Mouse (Mus musculus) lung, adult 18-20 months (tissue): ENCODE results near the gene Olfr218.
"Not testable (repeated sequence)": the region's sequence is repeated elsewhere in the genome, so short reads cannot be mapped to it uniquely, and the experiment has no call there.

Experiments
- DNase-seq, 2 experiments: peaks; one replicate each; pipeline ENCODE4 v3.0.0; 2022; ENCODE audit warnings: mixed read lengths in 2 of 2

Gene Olfr218

DNA sequence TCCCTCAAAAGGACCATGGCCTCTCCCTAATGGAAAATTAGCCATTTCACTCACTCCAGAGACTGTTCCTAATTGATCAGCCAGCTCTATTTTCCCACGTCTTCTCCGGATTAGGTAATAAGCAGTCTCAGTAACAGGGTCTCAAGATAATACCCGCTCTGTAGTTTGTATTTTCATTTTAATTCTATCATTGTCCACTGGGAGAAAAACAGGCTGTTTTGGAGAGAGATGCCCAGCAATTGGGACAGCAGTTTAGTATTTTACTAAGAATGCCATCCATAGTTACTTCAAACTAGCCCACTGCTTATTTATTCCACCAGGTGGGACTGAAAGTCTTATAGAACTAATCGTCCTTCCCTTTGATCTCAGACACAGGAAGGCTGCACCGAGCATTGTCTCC, at the start of gene Olfr218:
TSS of gene Olfr218 (plus strand) at position 301 of the 400 bp plus-strand sequence.
- DNase-seq = no peak

DNA sequence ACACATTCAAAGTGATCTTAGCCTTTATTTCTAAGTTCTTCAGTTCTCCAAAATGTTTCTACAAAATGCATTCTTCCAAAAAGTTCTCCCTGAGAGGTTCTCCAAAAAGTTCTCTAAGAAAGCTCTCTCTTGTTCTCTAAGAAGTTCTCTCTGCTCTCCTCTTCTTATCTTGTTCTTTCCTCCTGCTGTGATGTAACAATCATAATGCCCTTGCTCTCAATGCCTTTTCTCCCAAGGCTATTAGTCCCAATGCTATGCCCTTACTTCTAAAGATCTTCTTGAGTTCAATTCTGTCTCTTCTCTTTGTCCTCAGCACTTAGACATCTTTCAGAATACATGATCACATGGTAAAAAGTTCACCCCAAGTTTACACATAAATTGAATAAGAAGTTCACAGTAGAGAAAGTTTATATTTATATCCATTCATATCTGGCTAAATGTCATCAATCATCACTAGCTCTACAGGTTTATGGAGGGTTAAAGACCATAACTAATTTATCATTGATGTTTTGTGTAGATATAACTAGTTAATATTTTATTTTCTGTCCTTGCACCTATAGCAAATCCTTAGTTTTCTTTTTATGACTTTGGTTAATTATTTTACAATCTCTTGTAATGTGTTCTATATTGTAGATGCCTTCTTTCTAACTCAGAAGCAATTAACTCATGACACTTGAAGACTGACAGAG, 23.3 kb upstream of the Olfr218 start:
- DNase-seq = no peak

DNA sequence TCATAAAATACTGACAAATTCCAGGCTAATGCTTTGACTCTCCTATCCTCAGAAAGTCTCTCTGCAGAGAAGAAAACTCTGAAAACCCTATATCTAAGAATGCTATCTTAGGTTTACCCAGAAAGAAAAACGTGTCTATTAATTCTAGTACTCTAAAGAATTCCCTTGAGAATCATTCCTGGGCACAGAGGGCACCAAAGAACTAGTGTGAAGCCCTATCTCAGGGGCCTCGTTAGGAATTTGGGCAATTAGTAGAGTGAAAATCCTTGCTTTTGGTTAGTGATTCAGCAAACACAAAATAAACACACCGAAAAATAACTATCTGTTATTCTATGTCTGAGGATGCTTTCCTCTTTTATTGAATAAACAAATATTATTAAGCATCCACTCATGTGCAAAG, 7.1 kb upstream of the Olfr218 start, which contains the start of gene Olfr1406:
TSS of gene Olfr1406 (minus strand) at position 101 of the 400 bp plus-strand sequence.
- DNase-seq = no peak

DNA sequence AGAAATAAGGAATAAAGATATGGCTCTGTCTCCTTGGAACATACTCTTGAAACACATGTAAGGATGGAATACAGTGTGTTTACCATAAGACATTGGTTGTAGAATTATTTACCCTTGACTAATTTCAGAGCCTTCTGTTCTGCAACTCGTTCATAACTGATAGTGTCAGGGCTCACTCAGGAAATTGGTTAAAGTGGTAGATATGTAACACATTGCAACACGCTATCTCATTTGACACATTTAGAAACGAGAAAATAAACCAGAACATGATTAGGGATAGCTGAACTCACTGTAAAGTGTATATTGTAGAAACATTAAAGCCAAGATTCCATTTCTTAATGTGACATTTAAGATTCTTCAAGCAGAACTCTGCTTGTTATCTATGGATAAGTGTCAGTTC, 5.5 kb upstream of the Olfr218 start:
- no peak for DNase-seq

DNA sequence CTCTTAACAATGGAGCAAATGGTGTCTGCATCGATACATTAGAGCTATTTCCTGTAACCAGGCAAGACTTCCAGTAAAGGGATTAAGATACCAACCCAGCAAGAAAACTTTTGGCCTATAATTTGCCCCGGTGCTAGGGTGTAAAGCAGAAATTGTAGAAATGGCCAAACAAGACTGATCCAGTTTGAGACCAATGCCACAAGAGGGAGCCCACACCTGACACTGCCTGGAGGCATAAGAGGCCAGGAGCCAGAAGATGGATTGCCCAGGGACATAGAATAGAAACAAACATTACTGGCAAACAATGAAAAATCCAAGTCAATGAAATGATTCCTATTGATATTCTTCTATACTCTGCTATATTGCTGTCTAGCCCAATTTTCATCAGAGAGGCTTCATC, 1.2 kb upstream of the Olfr218 start:
- no peak for DNase-seq

DNA sequence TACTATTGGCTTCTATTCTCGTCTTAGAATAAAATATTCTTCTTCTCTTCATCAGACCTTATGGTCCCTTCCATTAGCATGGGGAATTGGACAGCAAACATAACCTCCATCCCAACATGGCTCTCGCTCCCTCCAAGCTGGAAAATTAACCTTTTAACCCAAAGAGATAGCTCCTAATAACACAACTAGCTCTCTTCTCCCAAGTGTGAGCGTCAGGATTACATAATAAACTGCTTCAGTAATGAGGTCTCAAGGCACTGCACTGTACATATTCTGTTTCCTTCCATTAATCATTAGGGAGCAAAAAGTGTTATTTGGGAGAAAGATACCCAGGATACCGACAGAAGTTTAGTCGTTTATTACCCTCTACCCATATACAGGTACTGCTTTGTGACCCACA, 14.5 kb downstream of the Olfr218 start, which contains the start of gene Olfr1404:
TSS of gene Olfr1404 (plus strand) at position 301 of the 400 bp plus-strand sequence.
- DNase-seq = no peak

DNA sequence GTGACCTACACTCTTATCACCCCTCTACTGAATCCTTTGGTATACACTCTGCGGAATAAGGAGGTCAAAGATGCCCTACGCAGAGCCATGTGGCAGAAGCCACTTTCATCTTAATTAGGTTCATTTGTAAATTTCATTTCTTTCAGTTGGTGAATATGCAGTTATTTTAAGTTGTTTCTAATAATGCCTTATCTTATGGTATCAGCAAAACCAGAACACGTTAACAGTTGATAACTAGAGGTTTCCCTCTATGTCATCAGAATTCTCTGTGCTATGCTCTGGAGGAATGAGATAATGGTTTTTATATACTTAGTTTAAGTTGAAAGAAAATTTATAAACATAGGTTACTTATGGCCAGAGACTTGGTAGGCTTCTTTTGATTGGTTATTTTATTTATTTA, 18.9 kb downstream of the Olfr218 start:
- no peak for DNase-seq

DNA sequence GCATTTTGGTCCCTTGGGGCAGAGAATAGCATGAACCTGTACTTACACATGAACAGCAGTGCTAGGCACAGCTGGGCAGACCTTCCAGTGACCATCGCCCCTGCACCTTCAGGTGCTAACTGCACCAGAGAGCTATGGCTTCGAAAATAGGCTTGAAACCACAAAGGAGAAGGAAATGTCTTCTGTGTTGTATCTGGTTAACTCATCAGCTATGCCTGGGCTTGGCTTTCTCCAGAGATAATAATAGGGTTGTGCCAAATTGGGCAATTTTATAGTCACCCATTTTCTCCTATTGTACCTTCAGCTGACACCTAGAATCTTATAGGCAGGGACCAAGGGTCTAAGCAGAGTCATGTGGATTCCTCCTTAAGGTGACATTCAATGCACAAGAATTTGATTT, 29.5 kb downstream of the Olfr218 start, which contains the start of gene Fcer1a:
TSS of gene Fcer1a (minus strand) at position 134 of the 400 bp plus-strand sequence.
- DNase-seq = no peak

GRCm38 (mm10) chr1:173237004-173237403, 39.4 kb downstream of the Olfr218 start:
- not testable (repeated sequence) for DNase-seq

DNA sequence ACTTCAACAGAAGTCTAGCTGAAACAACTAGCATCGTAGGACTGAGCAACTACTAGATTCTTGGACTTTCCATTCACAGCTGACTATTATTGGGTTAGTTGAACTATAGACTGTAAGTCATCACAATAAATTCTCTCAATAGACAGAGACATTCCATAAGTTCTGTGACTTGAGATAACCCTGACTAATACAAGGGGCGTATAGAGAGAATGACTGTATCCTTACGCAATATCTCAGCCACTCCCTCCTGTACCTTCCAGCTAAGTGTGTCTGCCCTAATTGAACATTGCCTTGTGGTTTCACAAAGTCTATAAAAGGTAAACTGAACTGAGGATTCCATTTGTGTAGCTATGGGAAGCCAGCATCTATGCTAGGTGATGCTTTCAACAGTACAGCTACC, 52.3 kb downstream of the Olfr218 start:
- DNase-seq = no peak
